Mouse (Mus musculus): ENCODE measurements around the gene Acp2. TPM values are rescaled to one million over a fixed set of nuclear protein-coding genes. Genes with fewer than 3 reads are reported as not detected.
"Not testable (repeated sequence)": the region's sequence is repeated elsewhere in the genome, so short reads cannot be mapped to it uniquely, and the experiment has no call there.

The Acp2 gene
- polyA plus RNA-seq, 1 experiment = 14.5 TPM

- H3K36me3 ChIP-seq (ENCODE audit: control insufficient read depth, insufficient read depth, low read length, poor library complexity, severe bottlenecking) = no peaks in the 10 kb centered on the region; the same call in 1 of the 2 replicates
- no peaks in the 10 kb centered on the region for H3K27me3 ChIP-seq (ENCODE audit: control insufficient read depth, insufficient read depth, low read length, poor library complexity, severe bottlenecking)
- no peaks in the 10 kb centered on the region for H3K9me3 ChIP-seq (replicated peaks; ENCODE audit: control insufficient read depth, insufficient read depth, low read length, poor library complexity, severe bottlenecking)
- no peak for TF ChIP-seq CTCF (IDR thresholded peaks at IDR 0.05; ENCODE audit: low read depth, low read length)
- TF ChIP-seq EP300 (IDR thresholded peaks at IDR 0.05; ENCODE audit: insufficient read depth, low read depth, low read length) = no peak
- TF ChIP-seq POLR2A (IDR thresholded peaks at IDR 0.05; ENCODE audit: insufficient read depth, low read length) = no peak
- no peak overlapping the region for H3K9ac ChIP-seq (ENCODE audit: low read depth, poor library complexity, severe bottlenecking)
- H3K4me1 ChIP-seq (ENCODE audit: control insufficient read depth, insufficient read depth, low read length) = peaks cover 4% of the 10 kb centered on the region
- H3K4me3 ChIP-seq (ENCODE audit: low read depth, low read length) = no peak overlapping the region
- no peak overlapping the region for H3K27ac ChIP-seq (ENCODE audit: insufficient read depth, low read length)
These were observed 20.9 kb downstream of the Acp2 start for GRCm38 (mm10) chr2:91223614-91224013.

GRCm38 (mm10) chr2:91229735-91230134, 27.1 kb downstream of the Acp2 start:
- H3K4me3 ChIP-seq (ENCODE audit: low read depth, low read length) = no peak overlapping the region
- no peak overlapping the region for H3K9ac ChIP-seq (ENCODE audit: low read depth, poor library complexity, severe bottlenecking)
- no peaks in the 10 kb centered on the region for H3K4me1 ChIP-seq (ENCODE audit: control insufficient read depth, insufficient read depth, low read length)
- no peak overlapping the region for H3K27ac ChIP-seq (ENCODE audit: insufficient read depth, low read length)
- no peaks in the 10 kb centered on the region for H3K27me3 ChIP-seq (ENCODE audit: control insufficient read depth, insufficient read depth, low read length, poor library complexity, severe bottlenecking)
- H3K9me3 ChIP-seq (replicated peaks; ENCODE audit: control insufficient read depth, insufficient read depth, low read length, poor library complexity, severe bottlenecking) = no peaks in the 10 kb centered on the region
- peaks cover 2% of the 10 kb centered on the region; the same call in 1 of the 2 replicates for H3K36me3 ChIP-seq (ENCODE audit: control insufficient read depth, insufficient read depth, low read length, poor library complexity, severe bottlenecking)
- TF ChIP-seq POLR2A (IDR thresholded peaks at IDR 0.05; ENCODE audit: insufficient read depth, low read length) (no peak), CTCF (IDR thresholded peaks at IDR 0.05; ENCODE audit: low read depth, low read length) (no peak), EP300 (IDR thresholded peaks at IDR 0.05; ENCODE audit: insufficient read depth, low read depth, low read length) (no peak)

GRCm38 (mm10) chr2:91236601-91237510, 34.2 kb downstream of the Acp2 start, which contains the start of gene Ddb2:
Ddb2 (minus strand) TSS chr2:91236982.
- Histone ChIP-seq H3K4me3 (ENCODE audit: low read depth, low read length) (peak within 1 kb of the TSS; percentile 94), H3K4me1 (ENCODE audit: control insufficient read depth, insufficient read depth, low read length) (no peaks in the 10 kb centered on the region), H3K36me3 (ENCODE audit: control insufficient read depth, insufficient read depth, low read length, poor library complexity, severe bottlenecking) (peaks cover 2% of the 10 kb centered on the region; the same call in 1 of the 2 replicates), H3K27ac (ENCODE audit: insufficient read depth, low read length) (peak within 1 kb of the TSS; percentile 98), H3K27me3 (ENCODE audit: control insufficient read depth, insufficient read depth, low read length, poor library complexity, severe bottlenecking) (no peaks in the 10 kb centered on the region), H3K9me3 (replicated peaks; ENCODE audit: control insufficient read depth, insufficient read depth, low read length, poor library complexity, severe bottlenecking) (no peaks in the 10 kb centered on the region), H3K9ac (ENCODE audit: low read depth, poor library complexity, severe bottlenecking) (peak within 1 kb of the TSS; percentile 60)
- peak; percentile 78 for TF ChIP-seq POLR2A (IDR thresholded peaks at IDR 0.05; ENCODE audit: insufficient read depth, low read length)
- TF ChIP-seq CTCF (IDR thresholded peaks at IDR 0.05; ENCODE audit: low read depth, low read length) = no peak
- TF ChIP-seq EP300 (IDR thresholded peaks at IDR 0.05; ENCODE audit: insufficient read depth, low read depth, low read length) = 0 out of 2 replicates have a peak, but pooled peaks have one; percentile 5

- peak; percentile 8 for TF ChIP-seq CTCF (IDR thresholded peaks at IDR 0.05; ENCODE audit: low read depth, low read length)
- H3K27me3 ChIP-seq (ENCODE audit: control insufficient read depth, insufficient read depth, low read length, poor library complexity, severe bottlenecking); H3K4me1 ChIP-seq (ENCODE audit: control insufficient read depth, insufficient read depth, low read length); H3K9me3 ChIP-seq (replicated peaks; ENCODE audit: control insufficient read depth, insufficient read depth, low read length, poor library complexity, severe bottlenecking); H3K36me3 ChIP-seq (ENCODE audit: control insufficient read depth, insufficient read depth, low read length, poor library complexity, severe bottlenecking): not testable (repeated sequence)
- Histone ChIP-seq H3K27ac (ENCODE audit: insufficient read depth, low read length) (peak overlapping the region; percentile 98), H3K9ac (ENCODE audit: low read depth, poor library complexity, severe bottlenecking) (peak overlapping the region; percentile 60), H3K4me3 (ENCODE audit: low read depth, low read length) (peak overlapping the region; percentile 94)
These were observed 34.9 kb downstream of the Acp2 start for GRCm38 (mm10) chr2:91237511-91238080.

GRCm38 (mm10) chr2:91242547-91242946, 39.9 kb downstream of the Acp2 start:
- no peak for TF ChIP-seq EP300 (IDR thresholded peaks at IDR 0.05; ENCODE audit: insufficient read depth, low read depth, low read length)
- TF ChIP-seq POLR2A (IDR thresholded peaks at IDR 0.05; ENCODE audit: insufficient read depth, low read length) = no peak
- no peak for TF ChIP-seq CTCF (IDR thresholded peaks at IDR 0.05; ENCODE audit: low read depth, low read length)
- no peaks in the 10 kb centered on the region for H3K4me1 ChIP-seq (ENCODE audit: control insufficient read depth, insufficient read depth, low read length)
- H3K4me3 ChIP-seq (ENCODE audit: low read depth, low read length) = no peak overlapping the region
- H3K27me3 ChIP-seq (ENCODE audit: control insufficient read depth, insufficient read depth, low read length, poor library complexity, severe bottlenecking) = no peaks in the 10 kb centered on the region
- H3K9ac ChIP-seq (ENCODE audit: low read depth, poor library complexity, severe bottlenecking) = no peak overlapping the region
- H3K9me3 ChIP-seq (replicated peaks; ENCODE audit: control insufficient read depth, insufficient read depth, low read length, poor library complexity, severe bottlenecking) = no peaks in the 10 kb centered on the region
- H3K27ac ChIP-seq (ENCODE audit: insufficient read depth, low read length) = no peak overlapping the region
- no peaks in the 10 kb centered on the region for H3K36me3 ChIP-seq (ENCODE audit: control insufficient read depth, insufficient read depth, low read length, poor library complexity, severe bottlenecking)

- TF ChIP-seq POLR2A (IDR thresholded peaks at IDR 0.05; ENCODE audit: insufficient read depth, low read length) (no peak), EP300 (IDR thresholded peaks at IDR 0.05; ENCODE audit: insufficient read depth, low read depth, low read length) (no peak), CTCF (IDR thresholded peaks at IDR 0.05; ENCODE audit: low read depth, low read length) (no peak)
- H3K9me3 ChIP-seq (replicated peaks; ENCODE audit: control insufficient read depth, insufficient read depth, low read length, poor library complexity, severe bottlenecking) = no peaks in the 10 kb centered on the region
- H3K4me1 ChIP-seq (ENCODE audit: control insufficient read depth, insufficient read depth, low read length) = no peaks in the 10 kb centered on the region
- no peak overlapping the region for H3K9ac ChIP-seq (ENCODE audit: low read depth, poor library complexity, severe bottlenecking)
- H3K27ac ChIP-seq (ENCODE audit: insufficient read depth, low read length) = no peak overlapping the region
- no peaks in the 10 kb centered on the region for H3K27me3 ChIP-seq (ENCODE audit: control insufficient read depth, insufficient read depth, low read length, poor library complexity, severe bottlenecking)
- no peaks in the 10 kb centered on the region for H3K36me3 ChIP-seq (ENCODE audit: control insufficient read depth, insufficient read depth, low read length, poor library complexity, severe bottlenecking)
- H3K4me3 ChIP-seq (ENCODE audit: low read depth, low read length) = no peak overlapping the region
These were observed 40.7 kb downstream of the Acp2 start for GRCm38 (mm10) chr2:91243416-91243815.
